Mouse (Mus musculus) heart, embryonic 11.5 days (tissue): Measurements from ENCODE around the gene Gm49661. TPM values are rescaled to one million over a fixed set of nuclear protein-coding genes. Genes with fewer than 3 reads are reported as not detected.

Source experiments
- ATAC-seq: fragments of 200-750 bp; cut with Nextera tagmentation; replicated peaks from 2 replicates; pipeline ENCODE4 v1.8.0; 2017; ENCODE audit warnings: moderate library complexity; ENCODE audit not compliant: insufficient number of reproducible peaks, low FRiP score, low TSS enrichment
- H3K27ac ChIP-seq: fragments of 300-500 bp; sonication (generic); 2 replicates; pipeline ENCODE4 v1.5.1; 2014; ENCODE audit warnings: mild to moderate bottlenecking, low read depth, low read length
- H3K27me3 ChIP-seq: fragments of 300-500 bp; sonication (generic); 2 replicates; pipeline ENCODE4 v1.6.1; 2014; ENCODE audit warnings: mild to moderate bottlenecking, low read length, mixed read lengths; ENCODE audit not compliant: control insufficient read depth, insufficient read depth
- H3K36me3 ChIP-seq: fragments of 300-500 bp; sonication (generic); 2 replicates; pipeline ENCODE4 v1.6.1; 2014; ENCODE audit warnings: mild to moderate bottlenecking, low read length, moderate library complexity, mixed read lengths; ENCODE audit not compliant: control insufficient read depth, insufficient read depth
- H3K4me1 ChIP-seq: fragments of 300-500 bp; sonication (generic); 2 replicates; pipeline ENCODE4 v1.6.1; 2014; ENCODE audit warnings: low read length; ENCODE audit not compliant: control insufficient read depth, insufficient read depth
- H3K4me2 ChIP-seq: fragments of 300-500 bp; sonication (generic); 2 replicates; pipeline ENCODE4 v1.6.1; 2014; ENCODE audit warnings: mild to moderate bottlenecking, moderate library complexity
- H3K4me3 ChIP-seq: fragments of 300-500 bp; sonication (generic); 2 replicates; pipeline ENCODE4 v1.5.1; 2014; ENCODE audit warnings: low read depth, low read length
- H3K9ac ChIP-seq: fragments of 300-500 bp; sonication (generic); 2 replicates; pipeline ENCODE4 v1.6.1; 2014; ENCODE audit warnings: mild to moderate bottlenecking, low read depth, low read length, moderate library complexity
- H3K9me3 ChIP-seq: fragments of 300-500 bp; sonication (generic); replicated peaks from 2 replicates; pipeline ENCODE4 v1.6.1; 2016; ENCODE audit warnings: low read length; ENCODE audit not compliant: control insufficient read depth
- WGBS: fragments of 180-500 bp; shearing (Covaris S2); extraction: QIAGEN DNeasy Blood & Tissue Kit; methylation state at CpG from one replicate; pipeline ENCODE4 v1.1.7; 2014; ENCODE audit not compliant: insufficient replicate concordance; 5-methylcytosine and 5-hydroxymethylcytosine counted together
- polyA plus RNA-seq: library from polyadenylated mRNA; unstranded; fragments of >200 nt; fragmentation: Nextera tagmentation; extraction: Ambion mirVana; gene quantifications from 2 replicates; pipeline ENCODE4 v1.2.1, GENCODE M21; 2014

Gm49661 gene
- polyA plus RNA-seq, 1 experiment from 2014 or later: not detected

GRCm38 (mm10) chr8:84963952-84964351, 5.3 kb downstream of the Gm49661 start:
- no peak for ATAC-seq
- no peak overlapping the region for H3K4me2 ChIP-seq
- no peak overlapping the region for H3K27ac ChIP-seq
- no peak overlapping the region for H3K4me3 ChIP-seq
- no peaks in the 10 kb centered on the region for H3K27me3 ChIP-seq
- H3K4me1 ChIP-seq: peaks cover 18% of the 10 kb centered on the region
- 79% methylated on average over 4 of the region's 4 CpGs for WGBS
- H3K36me3 ChIP-seq: peaks cover 7% of the 10 kb centered on the region
- no peak overlapping the region for H3K9ac ChIP-seq
- H3K9me3 ChIP-seq: no peaks in the 10 kb centered on the region

- no peak overlapping the region for H3K27ac ChIP-seq
- no peak for ATAC-seq
- no peaks in the 10 kb centered on the region for H3K27me3 ChIP-seq
- no peaks in the 10 kb centered on the region for H3K4me1 ChIP-seq
- no peak overlapping the region for H3K4me3 ChIP-seq
- no peaks in the 10 kb centered on the region for H3K9me3 ChIP-seq
- H3K9ac ChIP-seq: no peak overlapping the region
- WGBS: 93% methylated on average over 7 of the region's 7 CpGs
- peaks cover 7% of the 10 kb centered on the region for H3K36me3 ChIP-seq
- no peak overlapping the region for H3K4me2 ChIP-seq
These were observed 9.4 kb downstream of the Gm49661 start for GRCm38 (mm10) chr8:84959811-84960210.

GRCm38 (mm10) chr8:84956768-84957167, 12.5 kb downstream of the Gm49661 start:
- Histone ChIP-seq H3K9ac (no peak overlapping the region), H3K27ac (no peak overlapping the region), H3K4me2 (no peak overlapping the region), H3K27me3 (peaks cover 11% of the 10 kb centered on the region; the same call in 1 of the 2 replicates), H3K4me3 (no peak overlapping the region), H3K9me3 (no peaks in the 10 kb centered on the region), H3K36me3 (peaks cover 7% of the 10 kb centered on the region), H3K4me1 (0 out of 2 replicates have a peak, but pooled peaks cover 5% of the 10 kb centered on the region)
- no peak for ATAC-seq
- 52% methylated on average over 2 of the region's 2 CpGs for WGBS

GRCm38 (mm10) chr8:84952612-84953255, 16.5 kb downstream of the Gm49661 start:
- Histone ChIP-seq H3K27ac (no peak overlapping the region), H3K36me3 (no peaks in the 10 kb centered on the region), H3K4me2 (peak overlapping the region; percentile 37; the same call in 1 of the 2 replicates), H3K9me3 (no peaks in the 10 kb centered on the region), H3K27me3 (peaks cover 37% of the 10 kb centered on the region), H3K9ac (no peak overlapping the region), H3K4me1 (0 out of 2 replicates have a peak, but pooled peaks cover 5% of the 10 kb centered on the region), H3K4me3 (no peak overlapping the region)
- no peak for ATAC-seq
- WGBS: 5% methylated on average over 18 of the region's 18 CpGs

- no peak for ATAC-seq
- WGBS: 17% methylated on average over 12 of the region's 12 CpGs
- no peak overlapping the region for H3K27ac ChIP-seq
- peaks cover 9% of the 10 kb centered on the region; the same call in 1 of the 2 replicates for H3K4me1 ChIP-seq
- H3K4me3 ChIP-seq: no peak overlapping the region
- no peak overlapping the region for H3K9ac ChIP-seq
- H3K4me2 ChIP-seq: no peak overlapping the region
- no peaks in the 10 kb centered on the region for H3K36me3 ChIP-seq
- H3K27me3 ChIP-seq: peaks cover 63% of the 10 kb centered on the region
- H3K9me3 ChIP-seq: no peaks in the 10 kb centered on the region
These were observed 19.5 kb downstream of the Gm49661 start for GRCm38 (mm10) chr8:84949753-84950152.

GRCm38 (mm10) chr8:84947241-84947545, 22.0 kb downstream of the Gm49661 start:
- Histone ChIP-seq H3K27me3 (peaks cover 69% of the 10 kb centered on the region), H3K36me3 (no peaks in the 10 kb centered on the region), H3K9ac (no peak overlapping the region), H3K4me3 (no peak overlapping the region), H3K27ac (no peak overlapping the region), H3K4me1 (peaks cover 4% of the 10 kb centered on the region; the same call in 1 of the 2 replicates), H3K4me2 (no peak overlapping the region), H3K9me3 (no peaks in the 10 kb centered on the region)
- WGBS: 14% methylated on average over 9 of the region's 9 CpGs
- ATAC-seq: no peak

GRCm38 (mm10) chr8:84946528-84947240, 22.5 kb downstream of the Gm49661 start, which contains the start of gene Rtbdn:
TSS of gene Rtbdn (plus strand) at chr8:84946991.
- no peaks in the 10 kb centered on the region for H3K36me3 ChIP-seq
- H3K27me3 ChIP-seq: peaks cover 69% of the 10 kb centered on the region
- peaks cover 4% of the 10 kb centered on the region; the same call in 1 of the 2 replicates for H3K4me1 ChIP-seq
- WGBS: 12% methylated on average over 17 of the region's 17 CpGs
- no peak within 1 kb of the TSS for H3K27ac ChIP-seq
- H3K9me3 ChIP-seq: no peaks in the 10 kb centered on the region
- no peak within 1 kb of the TSS for H3K9ac ChIP-seq
- peak within 1 kb of the TSS; percentile 43 for H3K4me3 ChIP-seq
- no peak for ATAC-seq
- peak within 1 kb of the TSS; percentile 75 for H3K4me2 ChIP-seq

- Histone ChIP-seq H3K9me3 (no peaks in the 10 kb centered on the region), H3K4me3 (peak overlapping the region; percentile 43), H3K9ac (no peak overlapping the region), H3K4me2 (peak overlapping the region; percentile 75), H3K27me3 (peaks cover 69% of the 10 kb centered on the region), H3K4me1 (peaks cover 4% of the 10 kb centered on the region; the same call in 1 of the 2 replicates), H3K27ac (no peak overlapping the region), H3K36me3 (no peaks in the 10 kb centered on the region)
- under 1% methylated on average over 47 of the region's 67 CpGs for WGBS
- 0 out of 2 replicates have a peak, but pooled peaks have one; percentile 29 for ATAC-seq
These were observed 23.4 kb downstream of the Gm49661 start for GRCm38 (mm10) chr8:84945633-84946527.
